Mouse (Mus musculus): Measurements from ENCODE around the gene Pctp. TPM values are rescaled to one million over a fixed set of nuclear protein-coding genes. Genes with fewer than 3 reads are reported as not detected.

Pctp gene
- total RNA-seq, 2 experiments from 2014 or later, result 3.0 TPM

GRCm38 (mm10) chr11:89978914-89979818, 23.5 kb downstream of the Pctp start:
- intact Hi-C loops (cut with DNase I), result no loop called here
- no peak for DNase-seq

GRCm38 (mm10) chr11:89978353-89978831, 24.3 kb downstream of the Pctp start:
- DNase-seq, result peak in 1 of 2 experiments; percentile 29
- intact Hi-C loops (cut with DNase I), result no loop called here

GRCm38 (mm10) chr11:89977746-89978352, 24.8 kb downstream of the Pctp start:
- intact Hi-C loops (cut with DNase I), result no loop called here
- DNase-seq, result no peak

- intact Hi-C loops (cut with DNase I), result no loop called here
- DNase-seq, result no peak
These were observed 26.3 kb downstream of the Pctp start for GRCm38 (mm10) chr11:89976361-89976760.

- DNase-seq, result no peak
- intact Hi-C loops (cut with DNase I), result no loop called here
These were observed 31.4 kb downstream of the Pctp start for GRCm38 (mm10) chr11:89971296-89971695.

- DNase-seq, result no peak
- intact Hi-C loops (cut with DNase I), result no loop called here
These were observed 32.0 kb downstream of the Pctp start for GRCm38 (mm10) chr11:89970726-89971125.

GRCm38 (mm10) chr11:89969131-89969530, 33.6 kb downstream of the Pctp start:
- intact Hi-C loops (cut with DNase I), result no loop called here
- DNase-seq, result no peak

GRCm38 (mm10) chr11:89950691-89951270, 51.9 kb downstream of the Pctp start:
- no peak for DNase-seq
- intact Hi-C loops (cut with DNase I), result no loop called here

- intact Hi-C loops (cut with DNase I), result no loop called here
- peak in 1 of 2 experiments; percentile 34 for DNase-seq
These were observed 54.9 kb downstream of the Pctp start for GRCm38 (mm10) chr11:89947806-89948205.

- intact Hi-C loops (cut with DNase I), result no loop called here
- DNase-seq, result no peak
These were observed 57.5 kb downstream of the Pctp start for GRCm38 (mm10) chr11:89945159-89945558.

- intact Hi-C loops (cut with DNase I), result no loop called here
- DNase-seq, result no peak
These were observed 65.5 kb downstream of the Pctp start for GRCm38 (mm10) chr11:89937241-89937640.

Other genes with a start within 250 kb of the Pctp start
- gene Ankfn1, start 225.2 kb downstream of the Pctp start, total RNA-seq (2021), result under 1 TPM in 1 of 2 experiments, not detected in 1; 0.10 TPM
- gene Tmem100, start 27.5 kb upstream of the Pctp start, total RNA-seq (2021), result 10 to 100 TPM; 11.9 to 12.0 TPM
- gene Gm45716, start 184.8 kb upstream of the Pctp start, total RNA-seq (2021), result 1 to 10 TPM; 1.7 to 2.1 TPM
- 1 to 10 TPM; 9.1 to 9.3 TPM for gene Mmd, start 246.6 kb upstream of the Pctp start, total RNA-seq (2021)

Measured in gastrocnemius, postnatal 36 days (tissue).